Mouse (Mus musculus): ENCODE measurements around the gene Gm49325. TPM values are rescaled to one million over a fixed set of nuclear protein-coding genes. Genes with fewer than 3 reads are reported as not detected.
A peak's percentile ranks its signal among the peaks of the same experiment; 100 is the strongest.

The Gm49325 gene
- polyA plus RNA-seq, 1 experiment from 2014 or later, result 10.1 TPM

DNA sequence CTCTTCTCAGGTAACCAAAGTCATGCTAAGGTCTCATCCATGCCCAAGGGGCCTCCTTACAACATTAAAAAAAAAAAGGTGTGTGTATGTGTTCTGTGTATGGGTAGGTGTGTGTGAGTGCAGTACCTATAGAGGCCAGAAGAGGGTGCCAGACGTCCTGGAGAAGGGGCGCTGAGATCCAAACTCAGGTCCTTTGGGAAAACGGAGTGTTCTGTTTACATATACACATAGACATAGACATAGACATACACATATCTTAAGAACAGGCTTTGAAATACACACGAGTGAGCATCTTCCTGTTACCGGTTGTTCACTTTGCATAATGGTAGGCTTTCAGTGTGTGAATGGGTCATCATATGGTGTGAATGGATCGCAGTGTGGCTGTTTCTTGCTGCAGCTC lies 1.9 kb upstream of the Gm49325 start:
- Histone ChIP-seq H3K36me3 (ENCODE audit: control insufficient read depth, insufficient read depth, low read length) (0 out of 2 replicates have a peak, but pooled peaks cover under 1% of the 10 kb centered on the region), H3K27ac (ENCODE audit: low read length) (no peak overlapping the region), H3K4me1 (ENCODE audit: control insufficient read depth, insufficient read depth, low read length) (peaks cover 11% of the 10 kb centered on the region; the same call in 1 of the 2 replicates), H3K9ac (ENCODE audit: low read length) (no peak overlapping the region), H3K27me3 (ENCODE audit: control insufficient read depth, insufficient read depth, low read length) (no peaks in the 10 kb centered on the region), H3K4me3 (replicated peaks; ENCODE audit: low read length) (no peak overlapping the region), H3K9me3 (replicated peaks; ENCODE audit: control insufficient read depth, low read length) (no peaks in the 10 kb centered on the region), H3K4me2 (ENCODE audit: low read depth, low read length) (no peak overlapping the region)
- 89% methylated on average over 6 of the region's 6 CpGs for WGBS
- ATAC-seq (ENCODE audit: insufficient read depth, low FRiP score), result no peak

DNA sequence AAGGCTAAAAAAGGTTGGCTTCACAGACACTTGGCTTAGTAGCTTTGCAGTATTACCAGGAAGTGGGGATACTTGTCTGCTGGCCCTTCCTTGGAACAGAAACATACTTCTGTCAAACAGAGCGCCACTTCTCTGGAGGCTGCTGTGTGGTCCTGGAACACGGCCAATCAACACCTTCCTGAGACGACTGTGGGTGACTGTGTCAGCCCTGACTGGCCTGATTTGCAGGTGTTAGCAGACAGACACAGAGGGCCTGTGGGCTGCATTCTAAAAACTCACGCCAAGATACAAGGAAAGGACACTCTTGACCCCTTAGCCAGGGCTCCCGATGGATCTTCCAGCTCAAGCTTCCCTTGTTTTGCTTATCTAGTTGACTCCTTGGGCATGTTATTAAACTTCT lies 1.0 kb upstream of the Gm49325 start:
- Histone ChIP-seq H3K27me3 (ENCODE audit: control insufficient read depth, insufficient read depth, low read length) (no peaks in the 10 kb centered on the region), H3K4me3 (replicated peaks; ENCODE audit: low read length) (no peak overlapping the region), H3K9me3 (replicated peaks; ENCODE audit: control insufficient read depth, low read length) (no peaks in the 10 kb centered on the region), H3K9ac (ENCODE audit: low read length) (no peak overlapping the region), H3K4me1 (ENCODE audit: control insufficient read depth, insufficient read depth, low read length) (peaks cover 11% of the 10 kb centered on the region; the same call in 1 of the 2 replicates), H3K36me3 (ENCODE audit: control insufficient read depth, insufficient read depth, low read length) (0 out of 2 replicates have a peak, but pooled peaks cover 1% of the 10 kb centered on the region), H3K27ac (ENCODE audit: low read length) (peak overlapping the region; percentile 99), H3K4me2 (ENCODE audit: low read depth, low read length) (no peak overlapping the region)
- ATAC-seq (ENCODE audit: insufficient read depth, low FRiP score), result no peak
- WGBS, result 64% methylated on average over 5 of the region's 5 CpGs

DNA sequence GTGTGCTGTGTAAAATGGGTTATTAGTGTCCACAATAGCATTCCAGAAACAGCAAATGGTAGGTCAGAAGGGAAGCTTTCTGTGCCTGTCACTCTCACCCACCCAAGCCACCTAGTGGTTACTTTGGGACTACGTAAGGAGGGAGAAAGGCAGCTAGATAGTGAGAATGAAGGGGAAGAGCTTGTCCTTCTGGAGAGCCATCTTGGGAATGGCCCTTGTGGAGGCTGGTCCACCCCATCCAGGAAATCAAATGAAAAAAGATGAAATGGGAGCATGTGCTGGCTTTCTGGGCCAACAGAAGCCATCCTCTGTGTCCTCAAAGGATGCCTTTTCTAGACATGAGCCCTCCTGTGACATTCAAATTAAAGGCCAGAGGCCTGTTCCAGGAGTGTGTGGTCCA lies 629 bp upstream of the Gm49325 start:
- Histone ChIP-seq H3K4me2 (ENCODE audit: low read depth, low read length) (peak overlapping the region; percentile 88), H3K9ac (ENCODE audit: low read length) (peak overlapping the region; percentile 89), H3K36me3 (ENCODE audit: control insufficient read depth, insufficient read depth, low read length) (peaks cover 5% of the 10 kb centered on the region), H3K4me1 (ENCODE audit: control insufficient read depth, insufficient read depth, low read length) (peaks cover 11% of the 10 kb centered on the region; the same call in 1 of the 2 replicates), H3K27me3 (ENCODE audit: control insufficient read depth, insufficient read depth, low read length) (no peaks in the 10 kb centered on the region), H3K4me3 (replicated peaks; ENCODE audit: low read length) (peak overlapping the region; percentile 77; the same call in 1 of the 2 replicates), H3K9me3 (replicated peaks; ENCODE audit: control insufficient read depth, low read length) (no peaks in the 10 kb centered on the region), H3K27ac (ENCODE audit: low read length) (peak overlapping the region; percentile 99)
- ATAC-seq (ENCODE audit: insufficient read depth, low FRiP score), result no peak
- WGBS, result 29% methylated on average over 1 of the region's 1 CpGs

DNA sequence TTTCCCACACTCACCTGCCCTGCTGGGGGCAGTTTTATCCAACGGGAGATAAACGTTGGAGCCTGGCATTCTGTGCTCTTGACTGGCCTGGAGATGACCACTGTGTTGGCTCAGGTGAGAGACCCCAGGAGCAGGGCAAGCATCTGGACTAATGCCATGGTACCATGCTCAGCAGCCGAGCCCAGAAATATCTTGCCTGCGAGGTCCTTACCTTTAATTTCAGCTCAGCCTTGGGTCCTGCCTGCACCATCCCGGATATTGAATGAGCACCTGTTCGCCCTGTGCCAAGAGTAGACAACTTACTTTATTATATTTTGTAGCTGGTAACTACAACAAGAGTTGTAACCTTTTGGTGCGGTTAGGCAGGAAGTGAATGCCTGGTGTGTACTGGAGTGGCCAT lies 858 bp downstream of the Gm49325 start:
- H3K4me1 ChIP-seq (ENCODE audit: control insufficient read depth, insufficient read depth, low read length), result peaks cover 11% of the 10 kb centered on the region; the same call in 1 of the 2 replicates
- H3K9me3 ChIP-seq (replicated peaks; ENCODE audit: control insufficient read depth, low read length), result no peaks in the 10 kb centered on the region
- 30% methylated on average over 7 of the region's 7 CpGs for WGBS
- ATAC-seq (ENCODE audit: insufficient read depth, low FRiP score), result 0 out of 2 replicates have a peak, but pooled peaks have one; percentile 2
- no peaks in the 10 kb centered on the region for H3K27me3 ChIP-seq (ENCODE audit: control insufficient read depth, insufficient read depth, low read length)
- peak overlapping the region; percentile 89 for H3K9ac ChIP-seq (ENCODE audit: low read length)
- H3K27ac ChIP-seq (ENCODE audit: low read length), result peak overlapping the region; percentile 99
- H3K36me3 ChIP-seq (ENCODE audit: control insufficient read depth, insufficient read depth, low read length), result peaks cover 8% of the 10 kb centered on the region
- peak overlapping the region; percentile 77 for H3K4me3 ChIP-seq (replicated peaks; ENCODE audit: low read length)
- H3K4me2 ChIP-seq (ENCODE audit: low read depth, low read length), result peak overlapping the region; percentile 88

DNA sequence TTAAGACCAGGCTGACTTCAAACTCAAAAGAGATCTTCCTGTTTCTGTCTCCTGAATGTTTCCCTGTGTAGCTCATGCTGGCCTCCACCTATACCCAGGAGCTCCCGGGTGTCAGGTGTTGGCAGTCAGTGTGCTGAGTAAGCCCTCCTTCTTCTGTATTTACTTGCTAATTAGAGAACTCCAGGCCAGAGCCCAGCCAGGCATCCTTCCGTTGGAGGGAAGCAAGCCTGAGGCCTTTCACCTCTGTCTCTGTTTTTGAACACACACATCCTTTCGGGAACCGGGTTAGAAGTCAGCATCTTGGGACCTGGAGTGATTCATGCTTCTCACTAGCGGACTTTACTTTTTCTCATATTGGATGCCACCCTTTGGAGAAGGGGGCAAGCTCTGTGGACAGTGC lies 1.4 kb downstream of the Gm49325 start:
- Histone ChIP-seq H3K4me3 (replicated peaks; ENCODE audit: low read length) (peak overlapping the region; percentile 77), H3K9ac (ENCODE audit: low read length) (peak overlapping the region; percentile 89; the same call in 1 of the 2 replicates), H3K4me2 (ENCODE audit: low read depth, low read length) (peak overlapping the region; percentile 88), H3K4me1 (ENCODE audit: control insufficient read depth, insufficient read depth, low read length) (peaks cover 11% of the 10 kb centered on the region; the same call in 1 of the 2 replicates), H3K27ac (ENCODE audit: low read length) (0 out of 2 replicates have a peak overlapping the region, but pooled peaks have one; percentile 99), H3K27me3 (ENCODE audit: control insufficient read depth, insufficient read depth, low read length) (no peaks in the 10 kb centered on the region), H3K36me3 (ENCODE audit: control insufficient read depth, insufficient read depth, low read length) (peaks cover 8% of the 10 kb centered on the region), H3K9me3 (replicated peaks; ENCODE audit: control insufficient read depth, low read length) (no peaks in the 10 kb centered on the region)
- WGBS, result 64% methylated on average over 5 of the region's 5 CpGs
- no peak for ATAC-seq (ENCODE audit: insufficient read depth, low FRiP score)

DNA sequence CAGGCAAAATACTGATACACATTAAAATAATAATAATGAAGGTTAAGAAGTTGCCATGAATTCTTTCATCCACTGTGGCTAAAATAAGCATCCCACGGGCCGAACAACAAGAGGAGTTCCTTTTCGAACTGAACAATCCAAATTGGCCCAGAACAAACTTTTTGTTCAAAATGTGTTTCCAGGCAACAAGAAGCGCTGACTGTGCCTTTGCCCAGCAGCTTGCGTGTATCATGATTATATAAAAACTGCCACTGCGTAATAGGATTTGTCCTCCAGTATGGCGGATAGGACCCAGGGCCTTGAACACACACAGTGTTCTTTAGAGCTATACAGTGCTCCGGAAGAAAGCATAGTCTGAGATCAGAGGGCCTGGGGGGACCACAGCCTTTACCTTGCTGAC lies 2.6 kb downstream of the Gm49325 start:
- H3K4me2 ChIP-seq (ENCODE audit: low read depth, low read length), result no peak overlapping the region
- no peak overlapping the region for H3K9ac ChIP-seq (ENCODE audit: low read length)
- no peak overlapping the region for H3K4me3 ChIP-seq (replicated peaks; ENCODE audit: low read length)
- peaks cover 13% of the 10 kb centered on the region for H3K36me3 ChIP-seq (ENCODE audit: control insufficient read depth, insufficient read depth, low read length)
- peaks cover 14% of the 10 kb centered on the region; the same call in 1 of the 2 replicates for H3K4me1 ChIP-seq (ENCODE audit: control insufficient read depth, insufficient read depth, low read length)
- H3K27me3 ChIP-seq (ENCODE audit: control insufficient read depth, insufficient read depth, low read length), result no peaks in the 10 kb centered on the region
- WGBS, result 83% methylated on average over 8 of the region's 8 CpGs
- H3K9me3 ChIP-seq (replicated peaks; ENCODE audit: control insufficient read depth, low read length), result no peaks in the 10 kb centered on the region
- ATAC-seq (ENCODE audit: insufficient read depth, low FRiP score), result no peak
- no peak overlapping the region for H3K27ac ChIP-seq (ENCODE audit: low read length)

DNA sequence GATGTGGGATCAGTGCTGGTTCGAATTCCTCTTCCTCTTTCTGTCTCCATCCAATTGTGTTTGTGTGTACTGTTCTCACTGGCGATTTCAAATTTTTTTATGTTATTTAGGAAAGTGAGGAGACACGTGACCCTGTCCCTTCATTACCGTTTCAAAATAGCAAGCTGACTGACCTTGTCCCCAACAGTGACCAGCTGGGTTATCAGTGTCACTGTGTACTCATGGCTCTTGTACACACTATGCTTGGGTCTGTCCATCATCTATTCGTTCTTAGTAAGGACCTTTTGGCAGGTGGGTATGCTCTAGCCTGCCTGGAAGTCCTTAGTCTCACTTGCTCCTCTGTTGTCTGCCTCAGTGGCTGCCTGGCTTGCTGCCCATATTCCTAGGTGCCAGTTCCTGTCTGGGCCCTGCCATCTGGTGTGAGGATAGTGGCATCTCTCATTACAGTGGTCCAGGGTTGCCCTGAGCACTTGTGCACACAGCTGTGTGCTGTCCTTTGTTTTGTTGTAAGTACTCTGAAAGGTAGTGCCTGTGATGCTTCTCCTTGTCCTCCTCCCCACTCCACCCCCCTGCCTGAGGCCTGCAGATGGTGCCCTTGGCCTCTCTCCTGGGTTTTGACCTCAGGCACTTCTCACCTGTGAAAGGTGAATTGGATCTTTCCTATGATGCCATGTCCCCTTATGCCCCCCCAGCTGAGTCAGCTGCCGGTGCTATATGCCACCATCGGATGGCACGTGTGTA lies 4.4 kb downstream of the Gm49325 start:
- 77% methylated on average over 8 of the region's 8 CpGs for WGBS
- H3K4me1 ChIP-seq (ENCODE audit: control insufficient read depth, insufficient read depth, low read length), result peaks cover 17% of the 10 kb centered on the region; the same call in 1 of the 2 replicates

DNA sequence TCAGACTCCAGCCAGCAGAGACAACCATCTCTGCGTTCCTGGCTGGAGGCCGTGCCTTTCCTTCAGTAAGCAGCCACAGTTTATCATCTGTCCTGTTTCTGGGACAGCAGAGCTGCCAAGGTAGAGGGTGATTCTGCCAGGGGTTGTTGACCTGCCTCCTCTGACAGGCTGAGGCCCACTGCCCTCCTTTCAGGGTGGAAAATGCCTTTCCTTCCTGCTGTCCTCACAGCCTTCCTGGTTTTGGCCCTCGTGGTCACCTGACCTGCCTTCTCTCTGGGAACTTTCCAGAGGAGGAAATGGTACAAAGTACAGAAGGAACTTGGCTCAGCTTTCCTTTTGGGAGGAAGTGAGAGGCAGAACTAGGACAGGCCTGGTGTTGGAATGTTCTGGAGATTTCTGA lies 7.4 kb downstream of the Gm49325 start:
- WGBS, result 81% methylated on average over 3 of the region's 3 CpGs
- peaks cover 43% of the 10 kb centered on the region for H3K36me3 ChIP-seq (ENCODE audit: control insufficient read depth, insufficient read depth, low read length)
- no peak overlapping the region for H3K4me3 ChIP-seq (replicated peaks; ENCODE audit: low read length)
- H3K9me3 ChIP-seq (replicated peaks; ENCODE audit: control insufficient read depth, low read length), result no peaks in the 10 kb centered on the region
- peak; percentile 49; the same call in 1 of the 2 replicates for ATAC-seq (ENCODE audit: insufficient read depth, low FRiP score)
- peaks cover 11% of the 10 kb centered on the region; the same call in 1 of the 2 replicates for H3K4me1 ChIP-seq (ENCODE audit: control insufficient read depth, insufficient read depth, low read length)
- peak overlapping the region; percentile 32; the same call in 1 of the 2 replicates for H3K9ac ChIP-seq (ENCODE audit: low read length)
- no peaks in the 10 kb centered on the region for H3K27me3 ChIP-seq (ENCODE audit: control insufficient read depth, insufficient read depth, low read length)
- H3K27ac ChIP-seq (ENCODE audit: low read length), result peak overlapping the region; percentile 86
- H3K4me2 ChIP-seq (ENCODE audit: low read depth, low read length), result no peak overlapping the region

More for the DNA sequence above, 4.4 kb downstream of the Gm49325 start:
- H3K4me2 ChIP-seq (ENCODE audit: low read depth, low read length), result no peak overlapping the region
- H3K27me3 ChIP-seq (ENCODE audit: control insufficient read depth, insufficient read depth, low read length), result no peaks in the 10 kb centered on the region
- no peaks in the 10 kb centered on the region for H3K9me3 ChIP-seq (replicated peaks; ENCODE audit: control insufficient read depth, low read length)
- no peak overlapping the region for H3K4me3 ChIP-seq (replicated peaks; ENCODE audit: low read length)
- H3K36me3 ChIP-seq (ENCODE audit: control insufficient read depth, insufficient read depth, low read length), result peaks cover 25% of the 10 kb centered on the region
- no peak for ATAC-seq (ENCODE audit: insufficient read depth, low FRiP score)
- H3K27ac ChIP-seq (ENCODE audit: low read length), result no peak overlapping the region
- H3K9ac ChIP-seq (ENCODE audit: low read length), result no peak overlapping the region

DNA sequence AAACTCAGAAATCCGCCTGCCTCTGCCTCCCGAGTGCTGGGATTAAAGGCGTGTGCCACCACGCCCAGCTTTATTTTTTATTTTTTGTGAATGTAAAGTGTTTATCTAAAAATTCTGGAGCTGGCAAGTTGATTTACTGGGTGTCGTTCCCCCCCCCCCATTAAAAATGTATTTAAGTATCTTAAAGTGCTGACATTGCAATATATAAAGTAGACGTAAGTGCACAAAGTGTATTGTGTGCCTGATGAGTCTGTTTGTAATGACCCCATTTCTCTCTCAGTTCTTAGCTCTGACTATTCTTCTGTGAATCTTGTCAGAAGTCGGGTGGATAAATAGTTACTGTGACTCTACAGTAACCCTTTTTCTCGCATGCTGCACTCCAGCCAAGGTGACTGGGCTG lies 9.7 kb downstream of the Gm49325 start:
- no peaks in the 10 kb centered on the region for H3K27me3 ChIP-seq (ENCODE audit: control insufficient read depth, insufficient read depth, low read length)

More for the DNA sequence above, 9.7 kb downstream of the Gm49325 start:
- Histone ChIP-seq H3K4me2 (ENCODE audit: low read depth, low read length) (no peak overlapping the region), H3K9me3 (replicated peaks; ENCODE audit: control insufficient read depth, low read length) (no peaks in the 10 kb centered on the region), H3K4me3 (replicated peaks; ENCODE audit: low read length) (no peak overlapping the region), H3K36me3 (ENCODE audit: control insufficient read depth, insufficient read depth, low read length) (peaks cover 37% of the 10 kb centered on the region), H3K9ac (ENCODE audit: low read length) (no peak overlapping the region), H3K27ac (ENCODE audit: low read length) (no peak overlapping the region), H3K4me1 (ENCODE audit: control insufficient read depth, insufficient read depth, low read length) (peaks cover 11% of the 10 kb centered on the region; the same call in 1 of the 2 replicates)
- no peak for ATAC-seq (ENCODE audit: insufficient read depth, low FRiP score)
- WGBS, result 91% methylated on average over 8 of the region's 8 CpGs

Measured in stomach, embryonic 16.5 days (tissue).